Mouse (Mus musculus): ENCODE results near the gene Serpina9.
A peak's percentile ranks its signal among the peaks of the same experiment; 100 is the strongest.

DNA sequence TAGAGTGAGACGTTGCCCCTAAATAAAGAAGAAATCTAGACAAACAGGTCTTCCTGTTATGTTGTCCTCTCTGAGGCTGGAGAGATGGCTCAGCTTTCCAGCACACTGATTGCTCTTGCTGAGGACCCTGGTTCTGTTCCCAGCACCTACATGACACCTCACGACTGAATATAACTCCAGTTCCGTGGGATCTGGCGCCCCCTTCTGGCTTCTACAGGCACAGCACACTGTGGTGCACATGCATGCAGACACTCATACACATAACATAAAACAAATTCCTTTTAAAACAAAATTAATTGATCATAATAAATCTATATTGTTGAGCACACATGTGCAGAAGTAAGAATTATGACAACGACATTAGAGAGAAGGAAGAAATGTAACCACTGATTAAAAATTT lies 8.9 kb downstream of the Serpina9 start:
- peak; percentile 30; the same call in 1 of the 2 replicates for TF ChIP-seq CTCF (IDR thresholded peaks at IDR 0.05; ENCODE audit: low read depth, low read length)
- TF ChIP-seq POLR2A (IDR thresholded peaks at IDR 0.05; ENCODE audit: extremely low read depth, insufficient read depth, low read length): no peak

Data from liver, adult 2 months (tissue).